Mouse (Mus musculus): ENCODE measurements around the gene Xpo4.
"Not testable (repeated sequence)": the region's sequence is repeated elsewhere in the genome, so short reads cannot be mapped to it uniquely, and the experiment has no call there.

Xpo4 gene

DNA sequence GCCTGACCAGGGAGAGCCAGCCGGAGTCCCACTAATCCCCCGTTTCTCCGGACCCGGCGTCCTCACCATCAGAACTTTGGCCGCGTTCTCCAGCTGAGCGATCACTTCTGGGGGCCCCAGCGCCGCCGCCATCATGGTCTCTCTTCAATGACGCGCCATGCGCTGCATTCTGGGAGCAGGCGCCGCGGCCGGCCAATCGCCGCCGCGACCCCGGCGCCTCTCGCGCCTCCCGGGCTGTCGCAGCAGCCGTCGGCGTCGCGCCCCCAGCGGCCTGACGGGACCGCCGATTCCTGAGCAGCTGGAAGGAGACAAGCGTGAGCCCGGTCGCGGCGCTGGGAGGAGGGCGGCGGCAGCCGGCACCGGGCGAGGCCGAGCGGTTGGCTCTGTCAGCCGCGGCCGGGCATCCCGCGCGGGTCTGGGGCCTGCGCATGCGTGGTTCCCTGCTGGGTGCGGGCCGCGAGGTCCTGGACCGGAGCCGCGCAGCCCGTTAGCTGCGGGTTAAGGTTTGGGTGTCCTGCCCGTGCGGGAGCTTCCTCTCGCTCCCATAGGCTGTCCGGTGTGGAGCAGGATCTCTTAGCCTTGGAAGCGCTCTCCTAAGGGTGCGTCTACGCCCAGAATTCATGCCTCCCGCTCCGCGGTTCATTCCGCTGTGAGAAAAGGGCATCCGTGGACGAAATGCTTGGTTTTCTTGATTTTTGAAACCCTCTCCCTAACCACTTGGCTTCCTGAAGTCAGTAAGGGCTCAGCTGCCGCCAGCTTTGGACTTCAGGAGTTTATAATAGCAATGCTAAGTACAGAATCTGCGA, at the start of gene Xpo4:
Gene Xpo4, minus strand, starts transcription at position 609 of the 806 bp plus-strand sequence.
- peak; percentile 83 for DNase-seq

DNA sequence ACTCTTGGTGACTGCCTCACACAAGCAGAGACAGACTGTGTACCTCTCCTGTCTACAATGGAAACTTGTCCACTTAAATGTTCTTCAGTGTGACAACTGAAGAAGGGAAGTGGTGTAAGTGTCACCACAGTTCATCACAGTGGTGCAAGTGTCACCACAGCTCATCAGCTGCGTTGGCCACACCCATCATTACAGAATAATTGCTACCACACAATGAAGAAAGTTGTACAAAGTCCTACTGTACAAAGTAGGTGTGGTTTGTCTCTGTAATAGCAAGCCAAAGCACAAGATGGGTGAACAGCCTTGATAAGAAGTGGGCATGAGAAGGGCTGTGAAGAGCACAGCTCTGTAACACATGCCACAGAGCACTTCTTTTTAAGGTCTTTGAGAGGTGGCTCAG, 47.7 kb upstream of the Xpo4 start:
- no peak for DNase-seq

DNA sequence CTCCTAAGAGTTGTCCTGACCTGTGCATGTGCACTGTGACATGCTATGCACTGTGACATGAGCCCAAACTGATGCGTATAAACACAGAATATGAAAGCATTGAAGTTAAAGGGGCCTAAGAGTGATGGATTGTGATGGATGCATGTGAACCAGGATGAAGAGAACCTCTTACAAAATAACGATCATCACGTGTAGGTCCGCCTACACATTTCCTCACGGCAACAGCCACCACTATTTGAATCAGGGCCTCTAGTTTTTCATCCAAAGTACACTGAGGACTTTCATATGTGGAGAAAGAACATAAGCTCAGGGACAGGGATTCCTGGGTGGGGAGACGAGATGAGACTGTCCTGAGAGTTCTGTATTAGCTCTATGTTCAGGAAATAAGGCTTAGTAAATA, 45.8 kb upstream of the Xpo4 start:
- no peak for DNase-seq

DNA sequence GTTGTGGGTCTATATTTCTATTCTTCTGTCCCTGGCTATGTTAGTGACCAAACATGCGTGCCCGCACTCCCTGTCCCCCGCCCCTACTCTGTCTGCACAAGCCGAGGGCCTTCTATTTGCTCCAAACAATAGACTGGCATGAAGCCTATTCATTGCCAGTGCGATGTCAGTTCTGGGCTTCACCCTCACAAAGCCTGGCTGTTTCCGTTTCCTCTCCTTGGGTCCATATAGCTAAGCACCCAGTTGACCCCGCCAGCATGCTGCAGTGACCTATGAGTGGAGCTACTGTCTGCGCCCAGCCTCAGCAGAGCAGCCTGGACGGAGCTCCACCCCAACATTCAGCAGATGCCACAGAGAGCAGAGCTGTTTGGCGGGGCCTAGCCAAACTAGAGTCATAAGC, 43.9 kb upstream of the Xpo4 start:
- DNase-seq: no peak

DNA sequence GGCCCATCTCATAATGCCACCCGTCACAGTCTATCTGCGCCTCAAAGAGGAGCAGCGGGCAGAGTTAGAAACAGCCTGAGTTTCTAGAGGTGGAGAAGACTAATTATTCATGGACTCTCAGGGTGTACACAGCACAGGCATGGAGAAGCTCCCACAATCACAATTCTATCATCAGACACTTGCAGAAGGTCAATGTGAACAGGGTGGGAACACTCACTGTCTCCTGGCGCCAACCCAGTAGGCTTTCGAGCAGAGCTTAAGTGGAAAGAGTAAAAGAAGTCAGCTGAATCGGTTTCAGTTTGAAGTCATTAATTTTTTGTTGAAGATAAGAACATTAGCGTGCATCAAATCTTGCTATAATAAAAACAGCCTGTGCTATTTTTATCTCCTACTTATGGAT, 43.4 kb upstream of the Xpo4 start:
- no peak for DNase-seq

DNA sequence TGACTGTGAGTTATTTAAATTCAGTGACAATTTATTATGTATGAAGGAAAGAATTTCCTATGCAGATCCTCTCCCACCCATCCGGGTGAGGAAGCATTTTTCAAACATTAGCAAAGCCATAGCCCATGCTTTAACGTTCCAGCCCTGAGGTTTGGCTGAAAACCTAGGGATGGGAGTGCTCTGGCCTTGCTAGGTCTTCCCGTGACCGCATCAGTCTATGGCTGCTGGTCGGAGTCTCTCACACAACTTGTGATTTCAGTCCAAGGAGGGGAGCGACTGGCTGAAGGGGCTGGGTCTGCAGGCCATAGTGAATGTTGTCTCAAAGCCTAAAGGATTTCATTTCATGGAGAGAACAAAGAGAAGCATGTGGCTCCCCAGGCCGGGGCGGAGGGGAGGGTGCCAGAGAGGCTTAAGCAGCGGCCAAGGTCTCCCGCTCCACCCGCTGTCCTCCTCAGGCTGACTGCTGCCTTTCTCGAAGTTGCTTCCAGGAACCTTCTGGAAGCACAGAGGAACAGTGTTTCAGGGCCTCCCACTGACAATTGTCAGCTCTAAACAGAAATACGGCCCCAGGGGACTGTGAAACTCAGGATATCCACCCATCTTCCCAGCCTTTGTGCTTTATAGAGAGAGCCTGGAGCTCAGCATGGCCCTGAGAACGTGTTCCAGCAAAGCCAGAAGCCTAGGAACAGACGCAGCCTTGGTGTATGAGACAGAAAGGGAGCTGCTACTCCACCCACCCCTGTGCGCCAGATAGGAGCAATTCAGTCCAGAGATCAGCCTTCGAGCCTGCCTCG, 42.1 kb upstream of the Xpo4 start:
- no peak for DNase-seq

DNA sequence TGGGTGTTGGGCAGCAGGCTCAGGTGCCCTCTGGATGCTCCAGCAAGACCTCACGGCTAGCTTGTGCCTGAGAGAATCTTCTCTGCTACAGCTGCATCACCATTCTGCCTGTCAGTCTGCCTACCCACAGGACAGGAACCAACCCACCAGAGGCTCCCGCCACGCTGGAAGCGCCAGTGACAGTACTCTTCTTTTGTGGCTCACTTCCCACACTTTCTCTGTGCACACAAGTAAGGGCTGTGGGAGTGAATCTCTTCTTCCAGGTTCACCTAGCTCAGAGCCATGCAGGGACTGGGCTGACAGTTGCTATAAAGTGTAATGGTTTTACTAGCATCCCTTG, 41.5 kb upstream of the Xpo4 start:
- DNase-seq: peak; percentile 36

DNA sequence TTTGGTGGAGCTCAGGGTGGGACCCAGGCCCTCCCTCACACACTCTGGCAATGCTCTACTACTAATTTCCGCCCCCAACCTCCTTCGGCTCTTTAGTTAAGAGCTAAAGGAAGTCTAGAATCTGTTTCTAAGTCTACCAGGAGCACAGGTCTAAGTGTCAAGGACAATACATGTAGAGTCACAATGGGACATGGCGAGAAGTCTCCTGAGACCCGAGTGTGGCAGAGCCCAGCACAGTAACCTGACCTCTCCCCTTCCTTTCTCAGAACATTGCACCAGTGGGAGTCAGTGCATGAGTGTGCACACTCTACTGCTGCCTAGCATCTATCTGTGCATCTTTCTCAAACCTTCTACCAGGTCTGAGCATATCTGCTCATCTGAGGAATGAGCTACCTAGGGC, 40.5 kb upstream of the Xpo4 start:
- no peak for DNase-seq

DNA sequence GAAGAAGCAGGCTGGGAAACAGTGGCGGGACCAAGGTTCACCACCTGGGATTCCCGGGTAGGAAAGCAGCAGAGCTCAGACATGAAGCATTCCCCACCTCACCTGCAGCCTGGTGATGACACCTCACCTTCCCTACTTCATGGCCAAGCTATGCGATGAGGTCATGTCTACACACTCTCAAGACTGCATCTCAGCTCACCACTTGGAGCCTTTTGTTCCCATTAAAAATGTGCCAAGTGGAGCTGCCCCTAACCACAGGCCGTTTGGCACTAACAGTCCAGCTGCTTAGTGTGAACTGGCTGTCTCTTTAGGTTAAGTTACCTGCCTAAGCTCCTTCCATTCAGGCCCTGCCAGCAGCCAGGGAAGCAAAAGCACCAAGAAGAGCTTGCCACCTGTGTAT, 39.8 kb upstream of the Xpo4 start:
- DNase-seq: no peak

DNA sequence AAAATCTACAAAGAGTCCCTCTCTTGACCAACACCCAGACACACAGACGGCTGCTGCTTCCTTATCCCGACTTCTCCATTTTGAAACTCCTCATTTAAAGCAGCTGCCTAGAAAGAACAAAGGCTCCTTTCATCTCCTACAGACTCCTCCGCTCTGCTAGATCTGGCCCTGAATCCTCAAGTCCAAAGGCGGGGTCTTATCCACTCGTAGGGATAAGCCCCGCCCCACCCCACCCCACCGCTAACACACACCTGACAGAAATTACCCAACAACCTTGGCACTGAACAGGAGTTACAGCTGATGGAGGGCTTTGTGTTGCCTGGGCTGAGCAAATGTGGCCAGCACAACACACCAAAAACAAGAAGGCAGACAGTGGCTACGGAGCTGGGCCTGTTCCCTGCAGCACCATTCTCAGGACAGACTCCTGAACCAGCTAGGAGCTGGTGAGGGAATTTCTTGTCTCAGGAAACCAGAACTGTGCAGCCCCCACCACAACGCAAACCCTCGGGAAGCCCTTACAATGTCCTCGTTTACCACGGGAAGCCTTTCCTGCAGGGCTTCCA, 36.8 kb upstream of the Xpo4 start:
- no peak for DNase-seq

DNA sequence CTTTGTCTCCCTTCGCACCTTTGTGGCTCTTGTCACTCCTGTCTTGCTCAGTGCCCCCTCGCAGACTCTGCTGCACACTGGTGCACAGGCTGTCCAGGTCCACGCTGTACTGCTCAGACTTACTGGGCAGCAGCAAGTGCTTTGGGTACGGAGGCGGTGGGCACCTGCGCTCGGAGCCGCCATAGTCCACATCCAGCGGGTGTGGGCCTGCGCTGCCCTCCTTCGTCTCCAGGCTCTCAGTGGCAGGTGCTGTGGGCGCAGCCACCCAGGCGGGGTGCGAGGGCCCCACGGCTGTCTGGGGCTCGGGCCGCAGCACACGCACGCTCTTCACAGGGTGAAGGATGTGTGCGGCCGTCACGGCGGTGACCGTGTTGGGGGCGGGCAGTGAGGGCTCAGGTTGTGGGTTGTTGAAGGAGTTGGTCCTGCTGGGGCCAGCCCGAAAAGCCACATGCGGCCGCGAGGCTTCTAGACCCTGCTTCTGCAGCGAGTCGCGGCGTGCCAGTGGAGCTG, 34.3 kb upstream of the Xpo4 start:
- DNase-seq: no peak

DNA sequence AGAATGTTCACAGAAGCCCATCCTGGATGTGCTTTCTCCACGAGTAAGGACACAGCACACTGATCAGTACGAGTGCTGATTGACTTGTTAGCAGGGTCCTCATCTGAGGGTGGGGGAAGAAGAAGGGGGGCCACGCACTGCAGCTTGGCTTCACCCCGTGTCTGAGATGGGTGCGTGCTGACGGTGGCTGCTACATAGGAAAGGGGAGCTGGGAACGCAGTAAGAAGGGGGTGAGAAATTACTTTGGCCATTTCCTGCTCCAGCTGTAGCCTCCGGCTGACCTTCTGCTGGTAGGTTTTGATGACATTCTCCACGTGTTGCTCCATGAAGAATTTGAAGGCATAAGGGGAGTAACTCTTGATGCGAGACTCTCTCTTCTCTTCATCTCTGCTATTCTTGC, 33.8 kb upstream of the Xpo4 start:
- DNase-seq: no peak

DNA sequence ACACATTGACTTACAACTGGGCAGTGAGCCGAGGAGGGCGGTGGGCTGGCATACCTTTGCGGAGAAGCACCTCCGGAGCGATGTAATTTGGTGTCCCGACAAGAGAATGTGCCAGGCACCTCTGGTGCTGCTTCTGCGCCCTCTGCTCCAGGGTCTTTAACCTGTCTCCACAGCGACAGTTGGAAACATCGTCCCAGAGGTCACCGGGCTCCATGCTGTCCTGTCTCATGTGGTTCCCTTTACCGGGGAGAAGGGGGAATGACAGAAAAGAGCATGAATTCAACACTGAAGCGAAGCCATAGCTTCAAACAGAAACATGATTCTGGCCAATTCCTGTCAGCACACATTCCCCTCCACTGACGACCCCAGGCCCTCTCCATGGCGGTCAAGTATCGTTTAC, 30.8 kb upstream of the Xpo4 start:
- no peak for DNase-seq

DNA sequence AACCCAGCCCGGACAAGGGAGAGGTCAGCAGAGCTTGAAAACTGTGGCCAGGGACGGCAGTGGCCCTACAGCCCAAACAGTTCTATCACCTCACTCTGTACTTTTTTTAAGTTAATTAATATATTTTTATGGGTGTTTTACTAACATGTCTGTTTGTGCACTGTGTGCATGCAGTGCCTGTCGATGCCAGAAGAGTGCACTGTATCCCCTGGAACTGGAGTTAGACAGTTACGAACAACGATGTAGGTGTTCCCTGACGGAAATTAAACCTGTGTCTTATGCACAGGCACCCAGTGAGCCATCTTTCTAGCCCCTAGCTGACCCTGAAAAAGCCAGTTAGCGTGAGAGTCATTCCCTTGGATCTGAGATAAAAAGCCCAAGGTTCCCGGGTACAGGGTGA, 30.3 kb upstream of the Xpo4 start:
- no peak for DNase-seq

DNA sequence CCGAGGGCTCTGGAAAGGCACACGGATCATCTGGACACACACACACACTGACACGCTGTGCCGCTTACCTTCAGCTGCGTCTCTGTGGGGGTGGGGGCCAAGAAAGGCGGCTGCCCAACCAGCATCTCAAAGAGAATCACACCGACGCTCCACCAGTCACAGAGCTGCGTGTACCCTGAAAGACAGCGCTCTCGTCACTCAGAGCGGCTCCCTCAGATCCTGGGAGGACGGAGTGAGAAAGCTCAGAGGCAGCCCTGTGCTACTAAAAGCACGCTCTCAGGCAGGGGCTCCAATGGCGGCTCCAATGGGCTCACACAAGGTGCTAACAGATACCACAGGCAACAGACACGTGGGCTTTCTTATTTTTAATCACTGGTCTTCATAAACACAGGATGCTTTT, 29.0 kb upstream of the Xpo4 start:
- no peak for DNase-seq

DNA sequence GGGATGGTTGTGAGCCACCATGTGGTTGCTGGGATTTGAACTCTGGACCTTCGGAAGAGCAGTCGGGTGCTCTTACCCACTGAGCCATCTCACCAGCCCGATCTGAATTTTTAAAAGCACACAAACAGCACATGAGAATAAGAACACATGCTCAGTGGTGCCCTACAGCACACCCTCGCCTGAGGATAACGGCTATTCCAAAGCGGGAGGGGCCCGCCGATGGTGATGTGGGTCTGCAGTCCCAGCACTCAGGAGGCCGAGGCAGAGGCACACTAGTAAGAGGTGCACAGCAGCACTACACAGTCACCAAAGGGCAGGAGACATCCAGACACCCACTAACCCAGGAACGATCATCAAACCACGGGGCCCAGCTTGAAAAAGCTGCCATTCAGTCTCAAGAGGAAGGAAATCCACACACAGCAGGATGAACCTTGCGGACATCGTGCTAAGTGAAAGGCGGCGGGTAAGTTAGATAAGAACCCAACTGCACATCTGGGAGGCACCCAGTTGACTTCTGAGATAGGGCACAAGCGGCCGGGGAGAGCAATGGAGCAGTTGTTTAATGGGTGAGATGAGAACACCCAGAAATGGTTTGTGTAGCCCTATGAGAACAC, 27.4 kb upstream of the Xpo4 start:
- no peak for DNase-seq

DNA sequence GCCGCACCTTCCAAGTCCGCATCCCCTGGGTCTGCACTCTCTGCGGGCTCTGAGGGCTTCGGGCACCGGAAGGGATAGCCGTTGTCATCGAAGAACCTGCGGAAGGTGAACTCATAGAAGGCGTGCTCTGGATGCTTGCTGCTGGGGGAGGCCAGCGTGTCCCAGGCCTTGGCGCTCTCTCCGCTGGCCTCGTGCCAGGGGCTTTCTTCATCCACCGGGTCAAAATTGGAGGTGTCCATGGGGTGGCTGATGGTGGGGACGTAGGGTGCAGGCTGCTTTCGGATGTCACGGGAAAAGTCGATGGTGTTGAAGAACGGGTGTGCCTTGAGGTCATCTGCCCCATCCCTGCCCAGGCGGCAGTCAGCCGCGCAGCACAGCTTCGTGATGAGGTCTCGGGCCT, 26.1 kb upstream of the Xpo4 start:
- no peak for DNase-seq

DNA sequence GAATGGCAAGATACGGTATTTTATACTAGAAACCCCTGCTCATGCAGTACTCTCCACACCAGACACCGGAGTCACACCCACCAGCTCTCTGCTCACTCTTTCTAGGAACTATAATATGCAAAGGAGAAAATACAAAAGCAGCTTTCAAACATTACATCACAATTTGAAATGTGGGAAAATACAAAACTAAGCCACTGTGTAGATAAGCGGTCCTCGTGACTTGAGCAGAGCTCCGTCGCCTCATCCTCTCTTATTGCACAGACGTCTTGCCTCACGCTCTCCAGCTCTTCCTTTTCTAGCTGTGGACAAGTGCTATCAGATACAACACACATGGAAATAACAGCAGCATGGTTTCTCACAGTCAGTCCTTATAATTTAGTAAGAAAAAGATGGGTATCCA, 25.5 kb upstream of the Xpo4 start:
- DNase-seq: no peak

DNA sequence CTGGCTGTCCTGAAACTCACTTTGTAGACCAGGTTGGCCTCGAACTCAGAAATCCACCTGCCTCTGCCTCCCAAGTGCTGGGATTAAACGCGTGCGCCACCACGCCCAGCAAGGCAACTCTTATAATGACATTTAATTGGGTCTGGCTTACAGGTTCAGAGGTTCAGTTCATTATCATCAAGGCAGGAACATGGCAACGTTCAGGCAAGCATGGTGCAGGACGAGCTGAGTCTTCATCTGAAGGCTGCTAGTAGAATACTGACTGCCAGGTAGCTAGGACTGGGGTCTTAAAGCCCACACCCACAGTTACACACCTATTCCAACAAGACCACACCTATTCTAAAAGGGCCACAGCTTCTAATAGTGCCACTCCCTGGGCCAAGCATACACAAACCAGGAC, 22.8 kb upstream of the Xpo4 start:
- DNase-seq: not testable (repeated sequence)

DNA sequence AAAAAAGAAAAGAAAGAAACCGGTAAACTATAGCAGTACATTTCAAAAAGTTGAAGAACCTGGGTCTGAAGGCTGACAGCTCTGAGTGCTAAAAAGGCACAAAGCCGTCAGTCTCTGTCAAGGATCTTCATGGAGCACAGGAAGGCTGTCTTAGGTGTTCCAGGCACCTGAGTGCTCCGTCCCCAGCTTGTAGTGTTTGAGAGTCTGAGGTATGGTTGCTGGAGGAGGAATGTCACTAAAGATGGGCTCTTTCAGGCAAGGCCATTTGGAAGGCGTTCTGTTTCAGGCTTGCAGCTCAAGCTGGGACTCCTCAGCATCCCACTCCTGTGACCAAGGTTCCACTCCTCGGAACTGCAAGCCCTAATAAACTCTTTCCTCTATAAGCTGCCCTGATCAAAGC, 22.2 kb upstream of the Xpo4 start:
- no peak for DNase-seq

DNA sequence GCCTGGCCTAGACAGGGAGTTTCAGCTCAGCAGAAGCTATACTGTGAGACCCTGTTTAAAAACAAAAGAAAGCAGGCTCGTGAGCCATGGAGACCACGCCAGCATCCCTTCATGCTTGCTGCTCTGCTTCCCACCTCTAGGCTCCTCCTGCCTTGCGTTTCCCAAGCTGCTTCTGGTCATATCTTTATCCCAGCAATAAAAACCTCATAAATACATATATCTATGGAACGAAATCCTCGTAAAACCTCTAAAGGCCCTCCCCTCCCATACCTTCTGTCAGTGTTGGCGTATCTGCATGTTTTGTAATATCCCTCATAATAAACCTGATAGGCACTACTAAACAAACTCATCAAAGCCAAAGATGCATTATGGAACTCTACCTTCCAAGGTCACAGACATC, 21.4 kb upstream of the Xpo4 start:
- DNase-seq: no peak

DNA sequence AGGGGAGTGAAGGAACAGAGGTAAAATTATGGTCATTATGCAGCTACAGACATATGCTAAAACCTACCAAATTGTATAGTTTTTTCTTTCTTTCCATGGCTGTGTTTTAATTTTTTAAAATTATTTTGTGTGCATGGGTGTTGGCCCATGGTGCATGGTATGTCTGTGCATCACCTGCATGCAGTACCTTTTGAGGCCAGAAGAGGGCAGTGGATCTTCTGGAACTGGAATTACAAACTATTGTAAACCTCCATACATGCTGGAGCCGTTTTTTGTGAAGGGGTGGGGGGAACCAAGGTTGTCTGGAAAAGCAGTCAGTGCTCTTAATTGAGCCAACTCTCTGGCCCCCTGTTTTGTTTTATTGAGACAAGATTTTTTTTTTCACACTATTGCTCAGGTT, 19.3 kb upstream of the Xpo4 start:
- peak; percentile 52 for DNase-seq

DNA sequence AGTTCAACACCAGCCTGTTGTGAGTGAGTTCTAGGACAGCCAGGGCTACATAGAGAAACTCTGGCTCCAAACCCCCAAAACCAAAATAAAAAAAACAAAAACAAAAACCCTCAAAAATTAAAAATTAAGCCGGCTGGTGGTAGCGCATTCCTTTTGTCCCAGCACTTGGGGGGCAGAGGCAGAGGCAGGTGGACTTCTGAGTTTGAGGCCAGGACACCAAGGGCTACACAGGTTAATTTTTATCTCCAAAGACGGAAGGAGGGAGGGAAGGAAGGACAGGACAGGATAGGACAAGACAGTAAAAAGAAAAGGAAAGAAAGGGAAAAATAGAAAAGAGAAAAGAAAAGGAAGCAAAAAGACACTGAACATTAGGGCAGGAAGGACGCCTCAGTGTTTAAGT, 17.5 kb upstream of the Xpo4 start:
- no peak for DNase-seq
